Mouse (Mus musculus) C2C12 (cell line): ENCODE results near the gene Higd2a. TPM values are rescaled to one million over a fixed set of nuclear protein-coding genes. Genes with fewer than 3 reads are reported as not detected.

Experiments used
- H3K27me3 ChIP-seq: one replicate; pipeline ENCODE4 v1.6.1; 2011; ENCODE audit not compliant: control insufficient read depth, insufficient read depth, insufficient read length
- H3K36me3 ChIP-seq: one replicate; pipeline ENCODE4 v1.6.1; 2011; ENCODE audit not compliant: control insufficient read depth, insufficient read depth
- H3K4me3 ChIP-seq: one replicate; pipeline ENCODE4 v1.5.1; 2011; ENCODE audit warnings: mild to moderate bottlenecking, control low read depth; ENCODE audit not compliant: poor library complexity, insufficient read depth, severe bottlenecking
- H3K79me2 ChIP-seq: one replicate; pipeline ENCODE4 v1.6.1; 2011; ENCODE audit not compliant: control insufficient read depth, insufficient read depth
- H3K79me3 ChIP-seq: one replicate; pipeline ENCODE4 v1.6.1; 2011; ENCODE audit warnings: low read depth, control low read depth
- H3ac ChIP-seq: one replicate; pipeline ENCODE3; 2011; ENCODE audit warnings: low read depth; ENCODE audit not compliant: control insufficient read depth, insufficient read length
- CEBPB ChIP-seq: IDR thresholded peaks from one replicate; pipeline ENCODE4 v1.6.1; 2011; ENCODE audit warnings: low read depth, mild to moderate bottlenecking, control low read depth, moderate library complexity
- CTCF ChIP-seq: IDR thresholded peaks from one replicate; pipeline ENCODE4 v1.5.1; 2011; ENCODE audit not compliant: control insufficient read depth, insufficient read depth, insufficient read length
- FOSL1 ChIP-seq: IDR thresholded peaks from one replicate; pipeline ENCODE4 v1.8.0; 2011; ENCODE audit warnings: mild to moderate bottlenecking, low read length; ENCODE audit not compliant: poor library complexity, insufficient read depth, severe bottlenecking
- MAX ChIP-seq: IDR thresholded peaks from one replicate; pipeline ENCODE4 v1.6.1; 2011; ENCODE audit warnings: mild to moderate bottlenecking, control low read depth
- MYOD1 ChIP-seq: IDR thresholded peaks from one replicate; pipeline ENCODE4 v1.6.1; 2011; ENCODE audit warnings: low read depth; ENCODE audit not compliant: control insufficient read depth, insufficient read length
- MYOG ChIP-seq: IDR thresholded peaks from one replicate; pipeline ENCODE4 v1.6.1; 2011; ENCODE audit not compliant: control insufficient read depth, insufficient read length; ENCODE audit errors: extremely low read depth
- USF1 ChIP-seq: IDR thresholded peaks from one replicate; pipeline ENCODE4 v1.6.1; 2011; ENCODE audit warnings: low read depth, mild to moderate bottlenecking, control low read depth, moderate library complexity
- long read RNA-seq, 2 experiments: library from polyadenylated mRNA; unstranded; transcript quantifications; one replicate each; pipeline ENCODE4 v2.0.0; 2019 to 2020
- polyA plus RNA-seq: library from polyadenylated mRNA; unstranded; fragments of >200 nt; fragmentation: generic; extraction: Trizol; gene quantifications from one replicate; pipeline ENCODE4 v1.2.1, GENCODE M21; 2012; ENCODE audit warnings: missing spikeins

Gene Higd2a
- 144 TPM for polyA plus RNA-seq
- long read RNA-seq, experiment 1, transcript Higd2a-201 (2 exons, 648 nt) = major isoform, 49 of 50 reads
- long read RNA-seq, experiment 1, partial matches to known transcripts = 1 of 50 reads
- long read RNA-seq, experiment 1, other reads (novel, unspliced or antisense) = 0 of 50 reads
- long read RNA-seq, experiment 2, partial matches to known transcripts = 0 of 3 reads
- long read RNA-seq, experiment 2, other reads (novel, unspliced or antisense) = 0 of 3 reads

DNA sequence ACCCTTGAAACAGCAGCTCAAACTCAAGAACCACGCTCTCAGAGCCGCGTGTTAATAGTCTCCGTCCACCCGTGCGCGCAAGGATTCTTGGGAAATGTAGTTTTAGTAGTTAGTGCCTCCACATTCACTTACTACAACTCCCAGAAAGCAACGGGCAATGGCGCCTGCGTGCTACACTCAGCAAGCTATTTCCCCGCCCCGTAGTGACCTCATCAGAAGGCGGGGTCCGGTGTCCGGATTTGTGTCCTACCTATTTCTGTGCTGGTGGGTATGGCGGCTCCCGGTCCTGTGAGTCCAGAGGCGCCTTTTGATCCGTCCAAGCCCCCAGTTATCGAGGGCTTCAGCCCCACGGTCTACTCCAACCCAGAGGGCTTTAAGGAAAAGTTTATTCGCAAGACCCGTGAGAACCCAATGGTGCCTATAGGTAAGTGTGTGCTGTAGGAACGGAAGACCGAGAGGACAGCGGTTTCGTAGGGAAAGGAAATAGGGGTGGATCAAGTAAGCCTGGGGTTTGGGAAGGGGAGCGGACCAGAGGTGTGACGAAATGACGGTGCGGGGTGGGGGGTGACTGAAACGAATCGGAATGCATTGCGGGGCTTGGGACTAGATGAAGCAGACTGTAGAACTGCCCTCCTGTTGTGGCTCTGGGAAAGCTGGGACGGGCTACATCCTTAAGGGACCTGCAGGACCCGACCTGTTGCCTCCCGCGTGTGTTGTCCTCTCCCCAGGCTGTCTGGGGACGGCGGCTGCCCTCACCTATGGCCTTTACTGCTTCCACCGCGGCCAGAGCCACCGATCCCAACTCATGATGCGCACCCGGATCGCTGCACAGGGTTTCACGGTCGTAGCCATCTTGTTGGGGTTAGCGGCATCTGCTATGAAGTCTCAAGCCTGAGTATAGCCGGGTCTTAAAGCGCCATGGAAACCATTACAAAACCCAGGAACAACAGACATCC, at the start of gene Higd2a, which contains the start of gene Nop16:
Higd2a (plus strand) TSS at position 212 of the 956 bp plus-strand sequence.
Nop16 (minus strand) TSS at position 95 of the 956 bp plus-strand sequence.
- Histone ChIP-seq H3K27me3 (no peaks in the 10 kb centered on the region), H3K79me3 (peaks cover 21% of the 10 kb centered on the region), H3K79me2 (peaks cover 72% of the 10 kb centered on the region), H3K36me3 (peaks cover 35% of the 10 kb centered on the region), H3K4me3 (peak within 1 kb of the TSS; percentile 79), H3ac (peak within 1 kb of the TSS; percentile 100)
- TF ChIP-seq CEBPB (peak; percentile 16), MAX (peak; percentile 90), CTCF (no peak)

DNA sequence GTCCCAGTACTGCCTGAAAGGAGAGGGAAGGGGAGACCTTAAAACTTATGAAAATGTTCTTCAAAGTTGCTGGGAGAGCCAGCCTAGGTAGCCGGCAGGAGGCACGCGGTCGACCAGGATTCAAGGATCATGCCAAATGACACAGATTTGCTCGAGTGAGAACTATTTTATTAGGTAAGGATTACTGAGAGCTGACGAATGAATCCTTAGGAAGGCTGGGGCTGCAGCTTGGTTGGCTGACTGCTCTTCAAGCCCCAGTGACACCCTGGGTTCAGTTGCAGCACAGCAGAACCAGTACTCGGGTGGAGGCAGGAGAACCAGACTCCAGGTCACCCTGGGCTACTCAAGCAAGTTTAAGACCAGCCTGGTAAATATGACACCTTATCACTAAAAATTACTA, 42.0 kb upstream of the Higd2a start:
- TF ChIP-seq MYOG (no peak), CTCF (no peak), USF1 (no peak), FOSL1 (no peak), MYOD1 (no peak), MAX (no peak), CEBPB (no peak)
- Histone ChIP-seq H3K36me3 (peaks cover 60% of the 10 kb centered on the region), H3K79me3 (no peaks in the 10 kb centered on the region)

DNA sequence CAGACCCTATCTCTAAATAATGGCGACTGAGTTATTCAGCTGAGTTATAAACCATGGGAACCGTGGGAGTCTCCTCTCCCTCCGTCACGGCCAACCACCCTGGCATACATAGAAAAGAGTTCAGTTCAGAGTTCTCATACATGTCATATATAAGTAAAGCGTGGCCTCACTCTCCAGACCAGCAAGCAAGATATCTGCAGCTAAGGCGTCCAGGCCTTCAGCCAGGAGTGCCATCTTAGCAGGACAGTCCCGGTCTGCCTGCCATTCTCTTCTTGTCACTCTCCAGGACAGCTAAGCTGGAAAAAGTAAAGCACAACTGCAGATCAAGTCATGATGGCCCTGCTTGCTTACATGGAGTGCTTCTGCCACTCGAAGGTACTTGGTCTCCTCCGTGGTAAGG, 33.8 kb upstream of the Higd2a start:
- Histone ChIP-seq H3K36me3 (peaks cover 87% of the 10 kb centered on the region), H3K79me3 (no peaks in the 10 kb centered on the region), H3K79me2 (no peaks in the 10 kb centered on the region), H3K4me3 (no peak overlapping the region), H3K27me3 (no peaks in the 10 kb centered on the region), H3ac (no peak overlapping the region)
- no peak for TF ChIP-seq MAX
- no peak for TF ChIP-seq USF1
- no peak for TF ChIP-seq FOSL1
- no peak for TF ChIP-seq MYOG
- TF ChIP-seq MYOD1 = no peak
- TF ChIP-seq CTCF = no peak
- no peak for TF ChIP-seq CEBPB

More for the DNA sequence above, 42.0 kb upstream of the Higd2a start:
- no peaks in the 10 kb centered on the region for H3K27me3 ChIP-seq
- no peak overlapping the region for H3ac ChIP-seq
- H3K79me2 ChIP-seq = no peaks in the 10 kb centered on the region
- no peak overlapping the region for H3K4me3 ChIP-seq

DNA sequence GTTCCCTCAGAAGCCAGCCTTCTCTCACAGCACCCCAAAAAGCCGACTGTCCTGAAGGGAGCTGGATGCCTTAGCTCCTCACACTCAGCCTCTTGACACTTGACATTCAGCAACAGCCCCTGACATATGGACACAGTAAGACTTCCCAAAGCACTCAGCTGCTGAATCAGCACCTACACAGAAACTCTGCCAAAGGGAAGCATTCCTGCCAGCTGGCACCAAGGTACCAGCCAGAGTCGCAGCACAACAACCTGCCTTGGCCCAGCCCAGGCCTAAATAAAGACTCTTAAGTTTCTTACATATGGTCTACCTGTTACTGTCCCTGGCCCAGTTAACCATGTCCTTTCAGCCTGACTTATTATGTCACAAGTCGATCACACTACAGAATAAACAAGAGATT, 33.2 kb upstream of the Higd2a start:
- H3K36me3 ChIP-seq = peaks cover 80% of the 10 kb centered on the region

DNA sequence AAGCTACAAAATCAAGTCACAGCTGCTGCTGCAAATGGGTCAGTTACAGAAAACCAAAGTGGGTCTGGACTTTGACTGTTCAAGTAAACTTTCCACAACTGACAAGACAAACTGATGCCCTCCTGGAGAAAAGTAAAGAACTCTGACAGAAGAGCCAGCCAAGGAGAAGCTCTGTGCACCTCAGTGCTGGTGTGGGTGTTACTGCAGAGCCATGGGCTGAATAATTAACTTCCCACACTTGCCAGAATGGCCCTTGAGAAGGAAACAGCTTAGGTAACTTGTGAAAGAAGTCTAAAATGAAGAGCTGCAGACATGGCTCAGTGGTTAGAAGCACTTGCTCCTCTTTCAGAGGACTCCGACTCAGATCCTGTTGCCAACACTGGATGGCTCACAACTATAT, 32.4 kb upstream of the Higd2a start:
- peaks cover 2% of the 10 kb centered on the region for H3K79me3 ChIP-seq
- peaks cover 72% of the 10 kb centered on the region for H3K36me3 ChIP-seq
- H3K27me3 ChIP-seq = no peaks in the 10 kb centered on the region
- peaks cover 14% of the 10 kb centered on the region for H3K79me2 ChIP-seq
- no peak overlapping the region for H3K4me3 ChIP-seq
- TF ChIP-seq MYOD1 (no peak), MYOG (no peak), CEBPB (no peak), USF1 (no peak), MAX (no peak), CTCF (no peak), FOSL1 (no peak)
- H3ac ChIP-seq = no peak overlapping the region

More for the DNA sequence above, 33.2 kb upstream of the Higd2a start:
- Histone ChIP-seq H3ac (no peak overlapping the region), H3K4me3 (no peak overlapping the region), H3K27me3 (no peaks in the 10 kb centered on the region), H3K79me2 (peaks cover 5% of the 10 kb centered on the region), H3K79me3 (no peaks in the 10 kb centered on the region)
- TF ChIP-seq CEBPB (no peak), MYOG (no peak), MYOD1 (no peak)

DNA sequence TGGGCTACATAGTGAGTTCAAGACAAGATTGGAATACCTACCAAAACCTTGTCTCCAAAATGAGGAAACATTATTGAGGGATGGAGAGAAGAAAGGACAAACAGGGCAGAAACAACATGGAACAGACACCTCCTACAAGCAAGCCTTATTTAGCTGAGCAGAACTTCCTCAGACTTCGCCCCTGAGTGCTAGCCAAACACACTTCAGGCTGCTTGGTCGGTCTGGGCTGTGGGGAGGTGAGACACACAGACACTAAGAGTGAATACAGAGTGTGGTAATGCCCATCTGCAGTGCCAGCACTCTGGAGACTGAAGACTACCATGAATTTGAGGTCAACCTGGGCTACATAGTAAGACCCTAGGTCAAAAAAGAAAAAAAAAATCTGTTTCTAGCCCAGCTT, 30.4 kb upstream of the Higd2a start:
- Histone ChIP-seq H3ac (no peak overlapping the region), H3K27me3 (no peaks in the 10 kb centered on the region), H3K4me3 (no peak overlapping the region), H3K36me3 (peaks cover 54% of the 10 kb centered on the region), H3K79me2 (peaks cover 34% of the 10 kb centered on the region), H3K79me3 (peaks cover 21% of the 10 kb centered on the region)
- no peak for TF ChIP-seq MYOD1
- no peak for TF ChIP-seq USF1
- TF ChIP-seq CTCF = no peak
- no peak for TF ChIP-seq MAX
- TF ChIP-seq CEBPB = no peak
- no peak for TF ChIP-seq MYOG
- TF ChIP-seq FOSL1 = no peak
